Mouse (Mus musculus): Measurements from ENCODE around the gene Ccdc162. TPM values are rescaled to one million over a fixed set of nuclear protein-coding genes. Genes with fewer than 3 reads are reported as not detected.

Ccdc162 gene
- polyA plus RNA-seq, 1 experiment: 5.0 TPM

DNA sequence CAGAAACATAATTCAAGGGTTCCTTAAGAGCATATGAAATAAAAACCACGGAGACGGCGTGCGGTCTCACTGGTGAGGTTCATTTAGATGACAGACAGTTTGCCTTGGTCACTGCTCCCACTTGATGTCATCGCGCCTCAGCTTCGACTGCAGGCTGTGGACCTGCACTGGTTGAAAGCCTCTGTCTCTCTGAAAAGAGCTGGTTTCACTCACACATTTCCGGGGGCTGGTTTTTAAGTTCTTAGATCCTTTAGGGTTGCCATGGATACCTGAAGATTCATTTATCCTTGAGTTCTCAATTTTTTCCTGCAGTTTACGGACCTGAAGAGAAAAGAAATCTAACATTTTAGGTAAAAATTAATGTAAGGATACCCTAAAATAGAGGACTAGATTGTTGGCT is 3.2 kb upstream of the Ccdc162 start:
- Histone ChIP-seq H3K79me2 (ENCODE audit: control insufficient read depth, insufficient read depth) (no peaks in the 10 kb centered on the region), H3K4me3 (no peak overlapping the region), H3K4me2 (ENCODE audit: low read depth) (no peak overlapping the region), H3ac (ENCODE audit: control insufficient read depth, insufficient read length) (no peak overlapping the region), H3K36me3 (ENCODE audit: control insufficient read depth, insufficient read depth) (no peaks in the 10 kb centered on the region), H3K27me3 (ENCODE audit: control insufficient read depth, insufficient read depth, insufficient read length) (no peaks in the 10 kb centered on the region)
- no peak for TF ChIP-seq MYOD1 (IDR thresholded peaks at IDR 0.05; ENCODE audit: control insufficient read depth in 1 of 3, insufficient read length in 2 of 3, low read depth in 2 of 3)
- TF ChIP-seq POLR2A (IDR thresholded peaks at IDR 0.05; ENCODE audit: insufficient read length, low read depth): no peak
- no peak for TF ChIP-seq POLR2AphosphoS2 (IDR thresholded peaks at IDR 0.05; ENCODE audit: insufficient read length, low read depth)
- TF ChIP-seq REST (IDR thresholded peaks at IDR 0.05; ENCODE audit: insufficient read depth, insufficient read length): no peak
- TF ChIP-seq E2F4 (IDR thresholded peaks at IDR 0.05; ENCODE audit: insufficient read depth): no peak
- TF ChIP-seq TCF3 (IDR thresholded peaks at IDR 0.05; ENCODE audit: insufficient read length, low read depth): no peak
- TF ChIP-seq USF1 (IDR thresholded peaks at IDR 0.05; ENCODE audit: low read depth): no peak
- no peak for TF ChIP-seq MAX (IDR thresholded peaks at IDR 0.05; ENCODE audit: low read depth)

GRCm38 (mm10) chr10:41715557-41715956 is 877 bp downstream of the Ccdc162 start:
- Histone ChIP-seq H3K36me3 (ENCODE audit: control insufficient read depth, insufficient read depth) (no peaks in the 10 kb centered on the region), H3K4me3 (no peak overlapping the region), H3ac (ENCODE audit: control insufficient read depth, insufficient read length) (no peak overlapping the region), H3K79me2 (ENCODE audit: control insufficient read depth, insufficient read depth) (no peaks in the 10 kb centered on the region), H3K27me3 (ENCODE audit: control insufficient read depth, insufficient read depth, insufficient read length) (no peaks in the 10 kb centered on the region), H3K4me2 (ENCODE audit: low read depth) (no peak overlapping the region)
- no peak for TF ChIP-seq POLR2A (IDR thresholded peaks at IDR 0.05; ENCODE audit: insufficient read length, low read depth)
- no peak for TF ChIP-seq MYOD1 (IDR thresholded peaks at IDR 0.05; ENCODE audit: control insufficient read depth in 1 of 3, insufficient read length in 2 of 3, low read depth in 2 of 3)
- TF ChIP-seq MAX (IDR thresholded peaks at IDR 0.05; ENCODE audit: low read depth): no peak
- no peak for TF ChIP-seq TCF3 (IDR thresholded peaks at IDR 0.05; ENCODE audit: insufficient read length, low read depth)
- TF ChIP-seq REST (IDR thresholded peaks at IDR 0.05; ENCODE audit: insufficient read depth, insufficient read length): no peak
- no peak for TF ChIP-seq TCF12 (IDR thresholded peaks at IDR 0.05; ENCODE audit: insufficient read depth, poor library complexity, severe bottlenecking)
- no peak for TF ChIP-seq E2F4 (IDR thresholded peaks at IDR 0.05; ENCODE audit: insufficient read depth)
- TF ChIP-seq MYOG (IDR thresholded peaks at IDR 0.05; ENCODE audit: control insufficient read depth in 1 of 3, insufficient read depth in 1 of 3, insufficient read length in 2 of 3, low read depth in 2 of 3): no peak
- TF ChIP-seq USF1 (IDR thresholded peaks at IDR 0.05; ENCODE audit: low read depth): no peak
- TF ChIP-seq SRF (IDR thresholded peaks at IDR 0.05; ENCODE audit: control insufficient read depth, insufficient read length, low read depth): no peak
- no peak for TF ChIP-seq POLR2AphosphoS2 (IDR thresholded peaks at IDR 0.05; ENCODE audit: insufficient read length, low read depth)
- TF ChIP-seq CEBPB (IDR thresholded peaks at IDR 0.05; ENCODE audit: insufficient read depth, poor library complexity, severe bottlenecking): no peak

DNA sequence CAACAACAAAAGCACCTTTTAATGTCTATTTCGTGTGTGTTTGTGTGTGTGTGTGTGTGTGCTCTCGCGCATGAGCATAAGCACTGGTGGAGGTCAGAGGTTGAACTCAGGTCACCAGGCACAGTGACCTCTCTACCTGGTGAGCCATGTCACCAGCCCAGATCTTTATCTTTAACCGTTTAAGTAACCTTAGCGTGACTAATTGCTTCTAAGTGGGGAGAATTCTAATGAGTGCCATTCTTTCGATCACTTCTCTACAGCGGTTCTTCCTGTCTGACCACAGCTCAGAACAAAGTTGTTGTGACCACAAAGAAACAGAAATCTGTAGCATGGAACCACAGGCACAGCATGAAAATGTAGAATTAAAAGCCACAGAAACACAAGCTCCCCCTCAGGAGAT is 5.0 kb downstream of the Ccdc162 start:
- Histone ChIP-seq H3K4me3 (no peak overlapping the region), H3K36me3 (ENCODE audit: control insufficient read depth, insufficient read depth) (no peaks in the 10 kb centered on the region), H3K79me2 (ENCODE audit: control insufficient read depth, insufficient read depth) (no peaks in the 10 kb centered on the region), H3K4me2 (ENCODE audit: low read depth) (no peak overlapping the region), H3ac (ENCODE audit: control insufficient read depth, insufficient read length) (no peak overlapping the region), H3K27me3 (ENCODE audit: control insufficient read depth, insufficient read depth, insufficient read length) (no peaks in the 10 kb centered on the region)
- TF ChIP-seq TCF3 (IDR thresholded peaks at IDR 0.05; ENCODE audit: insufficient read length, low read depth): no peak
- TF ChIP-seq MYOD1 (IDR thresholded peaks at IDR 0.05; ENCODE audit: control insufficient read depth in 1 of 3, insufficient read length in 2 of 3, low read depth in 2 of 3): no peak
- no peak for TF ChIP-seq USF1 (IDR thresholded peaks at IDR 0.05; ENCODE audit: low read depth)
- TF ChIP-seq E2F4 (IDR thresholded peaks at IDR 0.05; ENCODE audit: insufficient read depth): no peak

GRCm38 (mm10) chr10:41710773-41711172 is 5.7 kb downstream of the Ccdc162 start:
- TF ChIP-seq MAX (IDR thresholded peaks at IDR 0.05; ENCODE audit: low read depth): no peak
- TF ChIP-seq POLR2AphosphoS2 (IDR thresholded peaks at IDR 0.05; ENCODE audit: insufficient read length, low read depth): no peak
- TF ChIP-seq USF1 (IDR thresholded peaks at IDR 0.05; ENCODE audit: low read depth): no peak
- no peak for TF ChIP-seq MYOG (IDR thresholded peaks at IDR 0.05; ENCODE audit: control insufficient read depth in 1 of 3, insufficient read depth in 1 of 3, insufficient read length in 2 of 3, low read depth in 2 of 3)
- TF ChIP-seq MYOD1 (IDR thresholded peaks at IDR 0.05; ENCODE audit: control insufficient read depth in 1 of 3, insufficient read length in 2 of 3, low read depth in 2 of 3): no peak
- TF ChIP-seq CEBPB (IDR thresholded peaks at IDR 0.05; ENCODE audit: insufficient read depth, poor library complexity, severe bottlenecking): no peak
- TF ChIP-seq TCF12 (IDR thresholded peaks at IDR 0.05; ENCODE audit: insufficient read depth, poor library complexity, severe bottlenecking): no peak
- no peak for TF ChIP-seq TCF3 (IDR thresholded peaks at IDR 0.05; ENCODE audit: insufficient read length, low read depth)
- TF ChIP-seq E2F4 (IDR thresholded peaks at IDR 0.05; ENCODE audit: insufficient read depth): no peak
- no peak for TF ChIP-seq REST (IDR thresholded peaks at IDR 0.05; ENCODE audit: insufficient read depth, insufficient read length)
- no peak for TF ChIP-seq POLR2A (IDR thresholded peaks at IDR 0.05; ENCODE audit: insufficient read length, low read depth)
- TF ChIP-seq SRF (IDR thresholded peaks at IDR 0.05; ENCODE audit: control insufficient read depth, insufficient read length, low read depth): no peak
- no peak overlapping the region for H3K4me2 ChIP-seq (ENCODE audit: low read depth)

DNA sequence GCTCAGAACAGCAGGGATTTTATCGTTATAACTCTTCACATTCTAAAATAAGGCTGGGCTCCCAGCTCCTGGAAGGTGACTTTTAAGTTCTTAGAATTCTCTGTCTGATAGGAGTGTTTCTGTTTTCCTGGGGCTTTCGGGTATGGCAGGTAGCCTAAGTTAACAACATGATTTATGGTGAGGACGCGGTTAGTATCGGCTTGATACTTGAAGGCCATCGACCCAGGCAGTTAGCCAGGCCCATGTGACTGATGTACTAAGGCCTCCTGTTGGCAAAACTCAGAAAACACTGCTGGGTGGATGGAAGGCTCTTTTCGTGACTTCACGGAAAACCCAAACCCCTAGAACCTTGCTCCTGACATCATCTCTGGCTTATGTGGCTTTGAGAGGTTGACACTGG is 7.1 kb downstream of the Ccdc162 start:
- H3K79me2 ChIP-seq (ENCODE audit: control insufficient read depth, insufficient read depth): no peaks in the 10 kb centered on the region
- H3K27me3 ChIP-seq (ENCODE audit: control insufficient read depth, insufficient read depth, insufficient read length): no peaks in the 10 kb centered on the region
- no peak overlapping the region for H3K4me3 ChIP-seq
- no peak overlapping the region for H3ac ChIP-seq (ENCODE audit: control insufficient read depth, insufficient read length)
- H3K4me2 ChIP-seq (ENCODE audit: low read depth): no peak overlapping the region
- no peaks in the 10 kb centered on the region for H3K36me3 ChIP-seq (ENCODE audit: control insufficient read depth, insufficient read depth)
- no peak for TF ChIP-seq REST (IDR thresholded peaks at IDR 0.05; ENCODE audit: insufficient read depth, insufficient read length)

More at GRCm38 (mm10) chr10:41710773-41711172, 5.7 kb downstream of the Ccdc162 start:
- no peak overlapping the region for H3ac ChIP-seq (ENCODE audit: control insufficient read depth, insufficient read length)
- no peak overlapping the region for H3K4me3 ChIP-seq
- H3K36me3 ChIP-seq (ENCODE audit: control insufficient read depth, insufficient read depth): no peaks in the 10 kb centered on the region
- H3K27me3 ChIP-seq (ENCODE audit: control insufficient read depth, insufficient read depth, insufficient read length): no peaks in the 10 kb centered on the region
- no peaks in the 10 kb centered on the region for H3K79me2 ChIP-seq (ENCODE audit: control insufficient read depth, insufficient read depth)
